Mouse (Mus musculus): ENCODE data around the gene Pdlim1. TPM values are rescaled to one million over a fixed set of nuclear protein-coding genes. Genes with fewer than 3 reads are reported as not detected.
"Not testable (repeated sequence)": the region's sequence is repeated elsewhere in the genome, so short reads cannot be mapped to it uniquely, and the experiment has no call there.

The Pdlim1 gene
- polyA plus RNA-seq, 1 experiment from 2014 or later: 179 TPM

DNA sequence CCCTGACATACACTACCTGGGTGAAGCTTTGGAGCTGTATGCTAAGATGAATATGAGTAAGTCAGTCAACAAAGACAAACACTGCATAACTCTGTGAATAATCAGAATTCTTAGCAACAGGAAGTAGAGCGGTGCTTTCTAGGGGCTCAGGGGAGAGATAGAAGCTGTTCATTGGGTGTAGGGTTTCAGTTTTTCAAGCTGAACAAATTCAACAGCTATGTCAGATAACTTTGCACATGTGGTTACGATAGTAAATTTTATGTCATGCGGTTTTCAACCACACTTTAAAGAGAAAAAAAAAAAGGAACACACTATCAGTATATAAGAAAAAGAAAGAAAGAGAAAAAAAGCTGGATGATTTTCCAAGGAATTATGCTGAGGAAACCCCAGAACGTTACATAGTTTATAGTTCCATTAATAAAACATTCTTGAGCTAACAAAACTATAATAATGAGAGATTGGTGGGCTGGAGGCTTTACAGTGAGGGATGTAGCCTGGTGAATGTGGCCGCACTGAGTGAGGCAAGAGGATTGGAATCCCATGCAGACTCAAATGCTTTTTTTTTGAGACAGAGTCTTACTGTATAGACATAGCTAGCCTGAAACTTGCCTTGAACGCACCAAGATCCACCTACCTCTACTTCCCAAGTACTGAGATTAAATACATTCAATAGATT, 33.3 kb downstream of the Pdlim1 start:
- Histone ChIP-seq H3K4me2 (ENCODE audit: low read depth, low read length) (no peak overlapping the region), H3K36me3 (ENCODE audit: control insufficient read depth, insufficient read depth, low read length) (peaks cover 3% of the 10 kb centered on the region; the same call in 1 of the 2 replicates), H3K27me3 (ENCODE audit: control insufficient read depth, insufficient read depth, low read depth, low read length) (no peaks in the 10 kb centered on the region), H3K4me1 (replicated peaks; ENCODE audit: control insufficient read depth, insufficient read depth, low read length) (peaks cover 6% of the 10 kb centered on the region), H3K9ac (ENCODE audit: low read length) (no peak overlapping the region), H3K27ac (ENCODE audit: low read length) (no peak overlapping the region), H3K9me3 (ENCODE audit: control insufficient read depth, low read length) (no peaks in the 10 kb centered on the region), H3K4me3 (ENCODE audit: low read length) (no peak overlapping the region)
- WGBS: 70% methylated on average over 6 of the region's 6 CpGs
- no peak for ATAC-seq (ENCODE audit: low read depth)

DNA sequence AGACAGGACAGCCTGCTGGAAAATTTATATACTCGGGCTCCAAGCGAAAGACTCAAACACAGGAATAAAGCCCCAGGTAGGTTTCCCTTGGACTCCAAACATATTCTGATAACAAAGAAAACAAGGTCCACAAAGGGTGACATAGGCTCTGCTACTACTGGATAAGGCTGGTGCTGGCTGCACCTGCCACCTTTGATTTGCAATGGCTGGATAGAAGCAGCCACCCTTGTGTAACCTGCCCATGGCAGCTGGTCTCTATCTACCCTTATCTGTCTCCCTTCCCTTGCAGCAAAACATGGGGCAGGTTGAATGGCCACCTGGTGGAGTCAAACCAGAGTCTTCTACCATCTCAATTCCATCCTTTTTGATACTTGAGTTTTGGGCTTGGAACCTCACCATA, 39.1 kb downstream of the Pdlim1 start:
- Histone ChIP-seq H3K9ac (ENCODE audit: low read length) (no peak overlapping the region), H3K27ac (ENCODE audit: low read length) (no peak overlapping the region), H3K27me3 (ENCODE audit: control insufficient read depth, insufficient read depth, low read depth, low read length) (no peaks in the 10 kb centered on the region), H3K9me3 (ENCODE audit: control insufficient read depth, low read length) (no peaks in the 10 kb centered on the region), H3K36me3 (ENCODE audit: control insufficient read depth, insufficient read depth, low read length) (no peaks in the 10 kb centered on the region), H3K4me2 (ENCODE audit: low read depth, low read length) (no peak overlapping the region), H3K4me1 (replicated peaks; ENCODE audit: control insufficient read depth, insufficient read depth, low read length) (no peaks in the 10 kb centered on the region), H3K4me3 (ENCODE audit: low read length) (no peak overlapping the region)
- 90% methylated on average over 2 of the region's 2 CpGs for WGBS
- no peak for ATAC-seq (ENCODE audit: low read depth)

DNA sequence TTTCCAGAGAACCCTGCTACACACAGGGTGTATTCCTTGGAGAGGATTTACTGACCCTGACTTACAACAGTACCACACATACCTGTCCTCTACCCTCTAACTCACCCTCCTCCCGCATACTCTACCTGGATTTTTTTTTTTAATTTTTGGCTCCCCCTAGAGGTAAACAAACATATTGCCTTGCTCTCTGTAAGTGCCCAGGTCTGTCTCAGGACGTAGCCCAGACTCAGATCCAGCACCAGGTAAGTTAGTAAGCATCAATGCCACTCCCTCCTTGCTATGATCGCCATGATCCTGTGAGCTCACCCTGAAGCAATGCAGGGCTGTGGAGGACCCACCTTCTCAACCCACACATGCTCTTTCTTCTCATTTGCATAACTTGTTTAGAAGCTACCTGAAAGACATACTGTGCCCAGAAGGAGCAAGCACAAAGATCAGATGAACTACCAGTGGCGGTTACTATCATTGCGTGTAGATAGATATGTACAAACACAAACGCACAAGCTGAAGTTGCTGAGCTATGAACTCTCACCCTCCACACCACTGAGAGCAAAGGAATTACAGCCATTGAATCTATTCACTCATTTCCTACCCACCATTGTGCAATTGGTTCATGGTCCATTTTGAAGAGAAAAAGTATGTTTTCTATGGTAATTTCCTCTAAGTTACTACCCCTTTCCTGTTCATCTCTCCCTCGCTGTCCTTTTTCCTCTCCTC, 39.7 kb downstream of the Pdlim1 start:
- no peaks in the 10 kb centered on the region for H3K4me1 ChIP-seq (replicated peaks; ENCODE audit: control insufficient read depth, insufficient read depth, low read length)
- 74% methylated on average over 7 of the region's 7 CpGs for WGBS

DNA sequence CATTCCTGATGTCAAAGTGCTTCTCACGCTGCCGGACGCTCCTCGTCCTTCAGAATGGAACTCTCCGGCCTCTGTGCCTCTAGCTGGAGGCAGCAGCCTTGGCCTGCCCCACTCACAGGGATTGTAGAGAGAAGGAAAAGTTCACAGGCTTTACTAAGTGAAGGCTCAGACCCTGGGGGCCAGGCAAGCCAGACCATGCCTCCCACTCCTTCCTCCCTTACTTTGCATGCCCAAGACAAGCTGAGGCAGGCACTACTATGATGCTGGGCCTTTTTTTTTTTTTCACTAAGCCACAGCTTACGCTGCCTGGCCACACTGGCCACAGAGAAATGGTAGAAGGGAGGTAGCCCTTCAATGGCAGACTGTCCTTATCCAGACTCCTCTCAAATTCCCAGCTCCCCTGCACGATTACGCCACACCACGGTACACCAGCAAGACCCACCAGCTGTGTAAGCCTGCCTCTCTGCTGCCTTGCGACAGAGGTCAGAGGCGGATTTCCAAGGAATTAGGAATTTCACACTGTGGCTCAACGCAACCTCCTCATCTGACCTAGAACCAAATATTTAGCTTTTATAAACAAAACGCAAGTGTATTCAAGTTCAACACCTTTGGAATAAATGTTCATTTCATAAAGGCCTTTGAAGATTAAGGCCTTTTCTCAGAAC, 40.4 kb downstream of the Pdlim1 start:
- Histone ChIP-seq H3K4me1 (replicated peaks; ENCODE audit: control insufficient read depth, insufficient read depth, low read length) (no peaks in the 10 kb centered on the region), H3K4me3 (ENCODE audit: low read length) (no peak overlapping the region), H3K27ac (ENCODE audit: low read length) (no peak overlapping the region), H3K4me2 (ENCODE audit: low read depth, low read length) (no peak overlapping the region), H3K36me3 (ENCODE audit: control insufficient read depth, insufficient read depth, low read length) (no peaks in the 10 kb centered on the region), H3K9me3 (ENCODE audit: control insufficient read depth, low read length) (no peaks in the 10 kb centered on the region), H3K9ac (ENCODE audit: low read length) (no peak overlapping the region), H3K27me3 (ENCODE audit: control insufficient read depth, insufficient read depth, low read depth, low read length) (no peaks in the 10 kb centered on the region)
- 74% methylated on average over 13 of the region's 13 CpGs for WGBS
- ATAC-seq (ENCODE audit: low read depth): no peak

More for the DNA sequence above, 39.7 kb downstream of the Pdlim1 start:
- Histone ChIP-seq H3K36me3 (ENCODE audit: control insufficient read depth, insufficient read depth, low read length) (no peaks in the 10 kb centered on the region), H3K4me3 (ENCODE audit: low read length) (no peak overlapping the region), H3K9me3 (ENCODE audit: control insufficient read depth, low read length) (no peaks in the 10 kb centered on the region), H3K4me2 (ENCODE audit: low read depth, low read length) (no peak overlapping the region), H3K27me3 (ENCODE audit: control insufficient read depth, insufficient read depth, low read depth, low read length) (no peaks in the 10 kb centered on the region), H3K27ac (ENCODE audit: low read length) (no peak overlapping the region), H3K9ac (ENCODE audit: low read length) (no peak overlapping the region)
- no peak for ATAC-seq (ENCODE audit: low read depth)

DNA sequence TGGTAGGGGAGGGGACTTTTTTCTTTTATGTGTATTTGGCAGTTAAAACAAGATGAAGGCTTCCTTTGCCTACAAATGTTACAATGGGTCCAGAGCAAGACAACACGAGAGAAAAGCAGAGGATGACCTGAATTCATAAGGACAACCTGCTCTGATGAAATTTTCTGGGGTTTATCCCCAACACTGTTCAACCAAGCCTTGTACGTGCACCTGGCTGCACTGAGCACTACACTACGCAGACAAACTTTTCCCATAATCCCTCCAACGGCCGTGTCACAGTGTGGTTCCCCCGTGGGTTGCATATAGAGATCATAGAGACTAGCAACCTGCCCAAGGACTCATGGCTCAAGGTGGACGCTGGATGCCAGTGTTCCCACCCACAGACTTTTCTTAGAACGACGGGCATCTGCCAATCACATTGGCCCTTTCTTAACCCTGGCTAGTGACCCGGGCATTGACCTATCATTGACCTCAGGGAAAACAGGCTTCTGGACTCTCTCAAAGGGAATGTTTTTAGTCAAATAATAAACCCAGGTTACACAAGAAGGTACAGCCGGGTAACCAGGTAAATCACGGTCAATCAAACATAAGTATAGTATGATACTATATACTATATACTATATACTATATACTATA, 45.0 kb downstream of the Pdlim1 start:
- Histone ChIP-seq H3K9me3 (ENCODE audit: control insufficient read depth, low read length) (no peaks in the 10 kb centered on the region), H3K4me1 (replicated peaks; ENCODE audit: control insufficient read depth, insufficient read depth, low read length) (no peaks in the 10 kb centered on the region), H3K4me3 (ENCODE audit: low read length) (no peak overlapping the region), H3K36me3 (ENCODE audit: control insufficient read depth, insufficient read depth, low read length) (no peaks in the 10 kb centered on the region), H3K27me3 (ENCODE audit: control insufficient read depth, insufficient read depth, low read depth, low read length) (no peaks in the 10 kb centered on the region), H3K4me2 (ENCODE audit: low read depth, low read length) (no peak overlapping the region), H3K27ac (ENCODE audit: low read length) (no peak overlapping the region), H3K9ac (ENCODE audit: low read length) (no peak overlapping the region)
- no peak for ATAC-seq (ENCODE audit: low read depth)
- 84% methylated on average over 12 of the region's 12 CpGs for WGBS

DNA sequence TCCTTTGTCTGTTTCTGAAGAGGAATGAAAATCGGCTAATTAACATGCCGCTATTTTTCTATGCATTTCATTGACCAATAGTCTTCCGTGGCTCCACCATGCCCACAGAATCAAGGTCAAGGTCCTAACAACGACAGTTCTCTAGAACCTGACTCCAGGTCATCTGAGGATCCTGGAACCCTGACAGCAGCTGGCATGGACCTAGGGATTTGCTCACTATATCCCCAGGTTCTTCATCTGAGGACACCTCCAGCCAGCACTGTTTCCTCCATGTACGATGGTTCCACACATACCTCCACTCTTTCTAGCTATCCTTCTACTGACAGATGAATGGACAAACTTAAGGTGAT, 45.9 kb downstream of the Pdlim1 start:
- Histone ChIP-seq H3K27me3 (ENCODE audit: control insufficient read depth, insufficient read depth, low read depth, low read length) (no peaks in the 10 kb centered on the region), H3K4me1 (replicated peaks; ENCODE audit: control insufficient read depth, insufficient read depth, low read length) (no peaks in the 10 kb centered on the region), H3K36me3 (ENCODE audit: control insufficient read depth, insufficient read depth, low read length) (no peaks in the 10 kb centered on the region), H3K4me2 (ENCODE audit: low read depth, low read length) (no peak overlapping the region), H3K4me3 (ENCODE audit: low read length) (no peak overlapping the region), H3K9ac (ENCODE audit: low read length) (no peak overlapping the region), H3K27ac (ENCODE audit: low read length) (no peak overlapping the region), H3K9me3 (ENCODE audit: control insufficient read depth, low read length) (no peaks in the 10 kb centered on the region)
- 71% methylated on average over 5 of the region's 5 CpGs for WGBS
- ATAC-seq (ENCODE audit: low read depth): no peak

DNA sequence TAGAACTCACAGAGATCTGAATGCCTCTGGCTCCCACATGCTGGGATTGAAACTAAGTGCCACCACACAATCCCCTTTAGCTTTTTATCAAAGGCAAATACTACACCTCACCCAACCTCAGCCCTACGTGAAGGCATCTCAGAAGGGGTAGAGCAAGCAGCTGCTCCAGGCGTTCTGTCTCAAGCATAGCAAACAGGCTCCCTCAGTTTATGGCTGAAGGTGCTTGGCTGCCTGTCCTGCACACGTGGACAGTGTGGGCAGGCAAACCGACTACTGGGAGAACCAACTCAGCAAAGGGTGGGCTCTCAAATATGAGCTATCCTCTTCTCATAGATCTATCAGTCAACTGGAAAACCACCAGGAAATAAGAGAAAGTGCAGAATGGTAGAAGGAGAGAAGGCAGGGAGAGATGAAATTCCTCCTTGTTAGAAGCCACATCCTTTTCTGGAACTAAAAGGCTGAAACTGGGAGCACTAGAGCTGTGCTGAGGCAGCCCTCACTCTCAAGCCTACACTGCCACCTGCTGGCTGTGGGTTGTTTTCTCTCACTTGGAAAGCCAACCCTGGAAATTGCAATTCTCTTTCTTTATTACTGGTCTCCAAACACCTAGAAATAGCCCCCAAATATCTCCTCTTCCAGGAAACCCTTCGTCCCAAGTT, 46.4 kb downstream of the Pdlim1 start:
- H3K9ac ChIP-seq (ENCODE audit: low read length): no peak overlapping the region
- 61% methylated on average over 5 of the region's 5 CpGs for WGBS
- no peak overlapping the region for H3K4me3 ChIP-seq (ENCODE audit: low read length)
- H3K27ac ChIP-seq (ENCODE audit: low read length): no peak overlapping the region
- no peaks in the 10 kb centered on the region for H3K27me3 ChIP-seq (ENCODE audit: control insufficient read depth, insufficient read depth, low read depth, low read length)
- no peak overlapping the region for H3K4me2 ChIP-seq (ENCODE audit: low read depth, low read length)
- H3K4me1 ChIP-seq (replicated peaks; ENCODE audit: control insufficient read depth, insufficient read depth, low read length): no peaks in the 10 kb centered on the region
- no peaks in the 10 kb centered on the region for H3K36me3 ChIP-seq (ENCODE audit: control insufficient read depth, insufficient read depth, low read length)
- H3K9me3 ChIP-seq (ENCODE audit: control insufficient read depth, low read length): no peaks in the 10 kb centered on the region
- peak; percentile 57; the same call in 1 of the 2 replicates for ATAC-seq (ENCODE audit: low read depth)

DNA sequence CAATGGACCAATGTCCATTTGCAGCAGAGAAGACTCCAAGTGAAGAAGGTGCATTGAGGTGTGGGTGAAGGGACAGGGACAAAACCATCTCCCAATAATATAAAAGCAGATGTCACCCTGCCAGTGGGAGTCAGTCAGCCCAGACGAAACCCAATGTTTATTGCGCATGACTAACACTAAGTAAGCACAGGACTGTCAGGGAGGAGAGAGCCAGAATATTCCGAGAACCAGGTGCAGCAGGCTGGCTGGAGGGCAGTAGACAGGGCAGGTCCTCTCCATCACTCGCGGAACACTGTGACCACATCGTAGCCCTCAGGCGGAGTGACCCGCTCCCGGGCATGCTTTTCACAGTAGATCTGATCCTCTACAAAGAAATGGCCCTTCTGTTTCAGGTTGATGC, 49.3 kb downstream of the Pdlim1 start:
- H3K9me3 ChIP-seq (ENCODE audit: control insufficient read depth, low read length); H3K4me1 ChIP-seq (replicated peaks; ENCODE audit: control insufficient read depth, insufficient read depth, low read length); H3K4me3 ChIP-seq (ENCODE audit: low read length); ATAC-seq (ENCODE audit: low read depth); H3K9ac ChIP-seq (ENCODE audit: low read length); H3K27me3 ChIP-seq (ENCODE audit: control insufficient read depth, insufficient read depth, low read depth, low read length); H3K27ac ChIP-seq (ENCODE audit: low read length); H3K36me3 ChIP-seq (ENCODE audit: control insufficient read depth, insufficient read depth, low read length); H3K4me2 ChIP-seq (ENCODE audit: low read depth, low read length): not testable (repeated sequence)
- WGBS: 90% methylated on average over 9 of the region's 9 CpGs

DNA sequence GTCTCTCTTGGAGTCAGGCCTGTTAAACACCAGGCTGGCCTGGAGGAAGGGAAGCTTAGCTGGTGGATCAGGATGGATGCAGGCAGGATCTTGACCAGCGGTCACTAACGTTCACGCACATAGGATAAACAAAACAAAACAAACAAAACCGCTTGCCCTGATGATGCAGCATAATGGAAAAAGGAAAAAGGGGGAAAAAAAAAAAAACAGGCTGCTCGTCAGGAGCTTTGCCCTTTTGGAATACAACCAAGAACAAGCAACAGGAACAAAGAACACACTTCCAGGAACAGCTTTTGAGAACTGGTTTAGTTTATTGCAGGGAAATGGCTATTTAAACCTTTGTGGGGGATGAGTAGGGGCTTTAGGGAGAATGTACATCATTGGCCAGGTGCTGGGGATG, 50.8 kb downstream of the Pdlim1 start:
- Histone ChIP-seq H3K27me3 (ENCODE audit: control insufficient read depth, insufficient read depth, low read depth, low read length) (no peaks in the 10 kb centered on the region), H3K9me3 (ENCODE audit: control insufficient read depth, low read length) (no peaks in the 10 kb centered on the region), H3K4me2 (ENCODE audit: low read depth, low read length) (no peak overlapping the region), H3K9ac (ENCODE audit: low read length) (no peak overlapping the region), H3K27ac (ENCODE audit: low read length) (no peak overlapping the region), H3K4me3 (ENCODE audit: low read length) (no peak overlapping the region), H3K4me1 (replicated peaks; ENCODE audit: control insufficient read depth, insufficient read depth, low read length) (no peaks in the 10 kb centered on the region), H3K36me3 (ENCODE audit: control insufficient read depth, insufficient read depth, low read length) (no peaks in the 10 kb centered on the region)
- WGBS: 43% methylated on average over 5 of the region's 5 CpGs
- no peak for ATAC-seq (ENCODE audit: low read depth)
